Mouse (Mus musculus) kidney, embryonic 16.5 days (tissue): ENCODE data around the gene Psmd3. TPM values are rescaled to one million over a fixed set of nuclear protein-coding genes. Genes with fewer than 3 reads are reported as not detected.

Experiments
- ATAC-seq: fragments of 200-750 bp; cut with Nextera tagmentation; 2 replicates; pipeline ENCODE4 v1.8.0; 2017; ENCODE audit warnings: moderate TSS enrichment; ENCODE audit not compliant: low FRiP score, low TSS enrichment
- H3K27ac ChIP-seq: fragments of 300-500 bp; sonication (generic); 2 replicates; pipeline ENCODE4 v1.5.1; 2014; ENCODE audit warnings: low read length
- H3K27me3 ChIP-seq: fragments of 300-500 bp; sonication (generic); 2 replicates; pipeline ENCODE4 v1.6.1; 2014; ENCODE audit warnings: low read length, control low read depth, mixed read lengths; ENCODE audit not compliant: insufficient read depth
- H3K36me3 ChIP-seq: fragments of 300-500 bp; sonication (generic); 2 replicates; pipeline ENCODE4 v1.6.1; 2014; ENCODE audit warnings: low read length, control low read depth, mixed read lengths; ENCODE audit not compliant: insufficient read depth
- H3K4me1 ChIP-seq: fragments of 300-500 bp; sonication (generic); 2 replicates; pipeline ENCODE4 v1.6.1; 2014; ENCODE audit warnings: low read length, control low read depth, mixed read lengths; ENCODE audit not compliant: insufficient read depth
- H3K4me2 ChIP-seq: fragments of 300-500 bp; sonication (generic); replicated peaks from 2 replicates; pipeline ENCODE4 v1.6.1; 2014; ENCODE audit warnings: low read depth, low read length
- H3K4me3 ChIP-seq: fragments of 300-500 bp; sonication (generic); 2 replicates; pipeline ENCODE4 v1.5.1; 2014; ENCODE audit warnings: mild to moderate bottlenecking, low read length
- H3K9ac ChIP-seq: fragments of 300-500 bp; sonication (generic); replicated peaks from 2 replicates; pipeline ENCODE4 v1.6.1; 2014; ENCODE audit warnings: low read length
- H3K9me3 ChIP-seq: fragments of 300-500 bp; sonication (generic); 2 replicates; pipeline ENCODE4 v1.6.1; 2016; ENCODE audit warnings: low read length, control low read depth
- WGBS: fragments of 180-500 bp; shearing (Covaris S2); extraction: QIAGEN DNeasy Blood & Tissue Kit; methylation state at CpG from one replicate; pipeline ENCODE4 v1.1.7; 2014; 5-methylcytosine and 5-hydroxymethylcytosine counted together
- polyA plus RNA-seq: library from polyadenylated mRNA; unstranded; fragments of >200 nt; fragmentation: Nextera tagmentation; extraction: Ambion mirVana; gene quantifications from 2 replicates; pipeline ENCODE4 v1.2.1, GENCODE M21; 2015

Gene Psmd3
- polyA plus RNA-seq, 1 experiment from 2014 or later = 303 TPM

DNA sequence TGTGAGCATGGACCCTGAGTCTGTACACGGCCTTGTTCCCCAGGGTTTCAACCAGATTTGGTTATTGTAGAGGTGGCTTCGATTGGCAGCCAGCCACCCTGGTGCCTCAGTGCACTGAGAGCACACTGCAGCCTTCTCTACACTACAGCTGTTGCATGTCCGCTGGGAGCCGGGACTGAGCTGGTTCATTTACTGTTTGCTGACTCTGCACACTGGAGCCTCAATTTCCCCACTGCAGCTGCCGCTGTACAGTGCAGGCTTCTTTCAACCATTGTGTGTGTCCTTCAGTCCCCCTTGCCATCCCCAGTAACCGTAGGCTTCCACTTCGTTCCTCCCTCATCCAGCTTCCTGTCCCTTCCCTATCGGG lies 57.7 kb downstream of the Psmd3 start:
- H3K9me3 ChIP-seq = no peaks in the 10 kb centered on the region
- no peak for ATAC-seq
- H3K9ac ChIP-seq = peak overlapping the region; percentile 90
- no peaks in the 10 kb centered on the region for H3K27me3 ChIP-seq
- WGBS = 6% methylated on average over 8 of the region's 8 CpGs
- H3K4me3 ChIP-seq = peak overlapping the region; percentile 90
- peak overlapping the region; percentile 82 for H3K4me2 ChIP-seq
- H3K36me3 ChIP-seq = no peaks in the 10 kb centered on the region
- peaks cover 40% of the 10 kb centered on the region for H3K4me1 ChIP-seq
- peak overlapping the region; percentile 90 for H3K27ac ChIP-seq

DNA sequence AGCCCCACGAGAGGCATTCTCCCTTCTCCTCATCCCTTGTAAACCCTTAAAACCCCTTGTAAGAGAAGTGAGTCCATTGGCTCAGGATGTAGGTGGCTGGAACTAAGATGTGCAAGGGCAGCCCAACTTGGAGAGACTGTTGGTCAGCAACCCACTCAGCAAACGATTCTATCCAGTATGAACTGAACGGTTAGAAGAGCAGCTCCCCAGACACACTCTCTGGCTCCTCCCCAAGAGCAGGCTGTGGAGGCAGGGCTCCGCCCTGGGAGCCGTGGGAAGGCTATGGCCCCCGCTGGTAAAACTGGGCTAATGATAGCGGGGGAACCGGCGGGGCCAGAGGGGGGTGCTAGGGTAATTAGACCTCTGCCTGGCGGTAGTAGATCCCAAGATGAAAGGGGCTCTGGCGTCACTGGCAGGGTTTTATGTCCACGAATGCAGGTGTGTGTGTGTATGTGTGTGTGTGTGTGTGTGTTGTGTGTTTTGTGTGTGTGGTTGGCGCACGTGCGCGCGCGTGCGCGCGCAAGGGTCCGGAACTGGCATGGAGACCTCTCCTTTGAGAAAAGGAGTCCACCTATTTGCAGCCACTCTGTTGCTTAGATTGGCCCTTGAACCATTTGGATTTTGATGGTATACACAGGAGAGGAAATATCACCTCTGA lies 58.2 kb downstream of the Psmd3 start, which contains the start of gene Thra:
Gene Thra (plus strand): TSS at position 246 of the 658 bp plus-strand sequence.
- Histone ChIP-seq H3K4me3 (peak within 1 kb of the TSS; percentile 90), H3K4me2 (peak within 1 kb of the TSS; percentile 82), H3K9ac (peak within 1 kb of the TSS; percentile 90), H3K36me3 (no peaks in the 10 kb centered on the region), H3K27me3 (no peaks in the 10 kb centered on the region), H3K4me1 (peaks cover 45% of the 10 kb centered on the region), H3K9me3 (no peaks in the 10 kb centered on the region), H3K27ac (peak within 1 kb of the TSS; percentile 90)
- peak; percentile 76 for ATAC-seq
- under 1% methylated on average over 22 of the region's 22 CpGs for WGBS

DNA sequence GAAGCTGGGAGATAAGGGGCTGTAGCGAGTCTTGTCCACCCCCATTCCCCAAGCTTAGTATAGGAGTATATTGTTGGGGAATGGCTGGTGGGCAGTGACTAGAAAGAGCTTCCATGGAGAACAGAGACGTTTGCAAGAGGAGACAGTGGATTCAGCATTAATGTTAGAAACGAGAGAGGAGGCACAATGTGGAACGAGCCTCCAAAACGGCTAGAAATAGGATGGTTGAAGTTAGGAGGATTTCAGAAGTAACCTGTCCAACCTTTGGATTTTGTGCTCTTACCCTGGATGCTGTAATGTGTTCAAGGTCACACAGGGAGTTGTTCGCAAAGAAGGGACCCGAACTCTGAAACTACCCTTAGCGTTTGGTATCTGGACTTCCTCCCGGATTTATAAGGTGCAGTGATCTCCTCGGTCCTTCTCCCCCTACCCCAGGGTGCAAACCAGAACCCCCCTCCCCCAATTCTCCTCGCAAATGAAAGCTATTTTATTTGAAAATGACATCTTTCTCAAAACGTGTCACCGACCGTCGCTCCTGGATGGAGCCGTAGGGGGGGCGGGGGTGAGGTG lies 58.8 kb downstream of the Psmd3 start:
- peak overlapping the region; percentile 90 for H3K4me3 ChIP-seq
- no peaks in the 10 kb centered on the region for H3K9me3 ChIP-seq
- H3K4me2 ChIP-seq = peak overlapping the region; percentile 82
- H3K36me3 ChIP-seq = no peaks in the 10 kb centered on the region
- peaks cover 51% of the 10 kb centered on the region for H3K4me1 ChIP-seq
- peak overlapping the region; percentile 90 for H3K27ac ChIP-seq
- no peaks in the 10 kb centered on the region for H3K27me3 ChIP-seq
- no peak for ATAC-seq
- under 1% methylated on average over 17 of the region's 17 CpGs for WGBS
- peak overlapping the region; percentile 90 for H3K9ac ChIP-seq

DNA sequence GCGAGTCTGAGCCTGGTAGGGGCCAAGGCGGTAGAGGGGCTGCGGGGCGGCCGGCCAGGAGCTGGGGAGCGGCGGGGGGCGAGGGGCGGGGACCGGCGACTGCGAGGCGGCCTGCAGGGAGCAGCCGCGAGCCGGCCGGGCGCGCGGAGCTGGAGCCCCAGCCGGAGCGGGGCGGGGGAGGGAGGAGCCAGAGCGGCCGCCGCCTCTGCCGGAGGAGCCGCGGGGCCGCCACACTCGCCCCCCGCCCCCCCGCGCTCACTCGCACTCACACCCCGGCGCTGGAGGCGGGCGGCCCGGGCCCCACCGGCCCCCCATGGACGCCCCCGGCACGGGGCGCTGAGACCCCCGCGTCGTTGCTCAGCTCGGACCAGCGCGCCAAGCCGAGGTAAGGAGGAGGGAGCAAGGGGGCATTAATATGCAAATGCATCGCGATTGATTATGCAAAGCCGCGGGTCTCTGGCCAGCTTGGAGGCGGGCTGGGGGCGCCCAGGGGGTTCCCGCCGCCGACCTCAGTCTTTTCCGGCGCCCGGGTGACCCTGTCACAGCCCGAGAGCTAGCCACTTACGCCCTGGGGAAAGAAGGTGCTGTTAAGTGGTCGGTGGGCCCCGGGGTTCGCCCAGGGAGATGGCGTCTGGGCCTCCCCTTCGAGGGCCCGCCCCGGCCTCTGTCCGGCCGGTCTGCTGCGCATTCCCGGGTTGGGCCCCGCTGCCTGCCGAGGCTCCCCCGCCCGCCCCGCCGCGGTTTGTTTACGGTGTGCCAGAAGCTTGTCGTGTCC lies 59.5 kb downstream of the Psmd3 start:
- Histone ChIP-seq H3K27ac (peak overlapping the region; percentile 92), H3K4me3 (peak overlapping the region; percentile 90), H3K4me2 (peak overlapping the region; percentile 82), H3K36me3 (no peaks in the 10 kb centered on the region), H3K27me3 (no peaks in the 10 kb centered on the region), H3K9ac (peak overlapping the region; percentile 90), H3K9me3 (no peaks in the 10 kb centered on the region), H3K4me1 (peaks cover 58% of the 10 kb centered on the region)
- peak; percentile 75 for ATAC-seq
- WGBS = under 1% methylated on average over 56 of the region's 86 CpGs

DNA sequence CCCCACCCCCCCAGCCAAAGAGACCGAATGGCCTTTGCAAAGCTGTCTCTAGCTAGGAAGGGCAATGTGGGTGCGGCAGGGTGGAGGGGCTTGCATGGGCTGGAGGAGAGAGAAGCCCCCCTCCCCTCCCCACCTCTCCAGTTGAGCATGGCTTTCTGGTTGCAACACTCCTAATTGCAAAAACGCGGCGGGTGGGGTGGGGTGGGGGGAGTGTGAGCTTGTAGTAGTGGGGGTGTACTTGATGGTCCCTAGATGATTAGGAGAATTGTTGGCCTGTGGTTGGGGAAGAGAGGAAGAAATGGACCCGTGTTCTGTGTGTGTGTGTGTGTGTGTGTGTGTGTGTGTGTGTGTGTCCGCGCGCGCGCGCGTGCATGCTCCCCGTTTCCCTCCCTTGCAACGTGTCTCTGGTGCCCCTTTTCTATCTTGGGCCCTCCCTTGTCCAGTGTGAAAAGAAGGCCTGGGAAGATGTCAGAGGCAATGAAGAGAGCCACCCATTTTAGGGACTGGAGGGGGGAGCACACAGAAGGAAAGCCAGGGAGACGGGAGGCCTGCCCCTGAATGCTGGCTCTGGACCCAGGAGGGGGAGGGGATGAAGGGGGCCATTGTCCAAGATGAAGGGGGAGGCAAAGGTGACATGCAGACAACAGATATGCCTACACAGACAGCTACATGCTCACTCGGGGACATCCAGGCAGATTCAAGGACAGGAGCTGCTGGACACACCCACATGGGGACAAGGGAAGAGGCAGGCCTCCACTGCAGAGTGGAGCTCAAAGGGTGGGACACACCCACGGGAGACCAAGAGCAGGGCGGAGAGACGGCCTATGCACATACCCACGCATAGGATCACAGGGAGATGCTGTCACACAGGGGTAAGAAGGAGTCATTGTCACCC lies 60.3 kb downstream of the Psmd3 start:
- Histone ChIP-seq H3K4me1 (peaks cover 65% of the 10 kb centered on the region), H3K4me2 (peak overlapping the region; percentile 82), H3K27ac (peak overlapping the region; percentile 92), H3K9me3 (no peaks in the 10 kb centered on the region), H3K36me3 (no peaks in the 10 kb centered on the region), H3K27me3 (no peaks in the 10 kb centered on the region), H3K9ac (peak overlapping the region; percentile 90), H3K4me3 (peak overlapping the region; percentile 90)
- WGBS = 3% methylated on average over 21 of the region's 21 CpGs
- no peak for ATAC-seq

DNA sequence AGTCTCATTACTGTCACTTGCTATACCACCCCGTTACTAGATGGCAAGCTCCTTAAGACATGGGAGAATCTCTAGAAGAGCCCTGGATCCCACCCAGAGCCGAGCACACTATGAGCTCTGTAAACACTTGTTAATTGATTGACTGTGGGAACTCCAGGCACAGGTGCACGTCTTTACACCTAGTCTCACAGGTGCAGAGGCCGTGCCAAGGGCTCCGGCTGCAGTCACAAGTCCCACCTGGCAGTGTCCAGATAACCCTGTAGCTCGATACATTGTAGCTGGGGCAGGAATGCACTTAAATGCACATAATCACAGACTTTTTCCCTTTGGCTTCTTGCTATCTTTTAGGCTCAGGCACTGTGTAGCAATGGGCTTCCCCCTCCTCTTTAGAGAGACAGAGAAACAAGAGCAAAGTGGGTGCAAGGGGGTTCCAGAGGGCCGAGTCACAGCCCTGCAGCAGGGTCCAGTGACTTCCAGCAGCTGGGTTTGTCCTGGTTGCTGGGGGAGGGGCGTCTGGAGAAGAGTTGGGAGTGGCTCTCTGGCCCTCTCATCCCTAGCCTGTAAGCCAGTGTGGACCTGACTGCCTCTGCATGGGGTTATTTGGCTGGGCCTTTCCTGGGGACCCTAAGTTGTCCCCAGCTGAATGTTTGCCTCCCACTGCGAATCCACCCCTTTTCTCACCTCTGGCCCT lies 61.4 kb downstream of the Psmd3 start:
- H3K27me3 ChIP-seq = no peaks in the 10 kb centered on the region
- ATAC-seq = peak; percentile 17
- H3K36me3 ChIP-seq = no peaks in the 10 kb centered on the region
- peaks cover 76% of the 10 kb centered on the region for H3K4me1 ChIP-seq
- peak overlapping the region; percentile 90 for H3K4me3 ChIP-seq
- peak overlapping the region; percentile 55 for H3K9ac ChIP-seq
- WGBS = 7% methylated on average over 9 of the region's 9 CpGs
- H3K4me2 ChIP-seq = peak overlapping the region; percentile 82
- no peaks in the 10 kb centered on the region for H3K9me3 ChIP-seq
- H3K27ac ChIP-seq = peak overlapping the region; percentile 74

DNA sequence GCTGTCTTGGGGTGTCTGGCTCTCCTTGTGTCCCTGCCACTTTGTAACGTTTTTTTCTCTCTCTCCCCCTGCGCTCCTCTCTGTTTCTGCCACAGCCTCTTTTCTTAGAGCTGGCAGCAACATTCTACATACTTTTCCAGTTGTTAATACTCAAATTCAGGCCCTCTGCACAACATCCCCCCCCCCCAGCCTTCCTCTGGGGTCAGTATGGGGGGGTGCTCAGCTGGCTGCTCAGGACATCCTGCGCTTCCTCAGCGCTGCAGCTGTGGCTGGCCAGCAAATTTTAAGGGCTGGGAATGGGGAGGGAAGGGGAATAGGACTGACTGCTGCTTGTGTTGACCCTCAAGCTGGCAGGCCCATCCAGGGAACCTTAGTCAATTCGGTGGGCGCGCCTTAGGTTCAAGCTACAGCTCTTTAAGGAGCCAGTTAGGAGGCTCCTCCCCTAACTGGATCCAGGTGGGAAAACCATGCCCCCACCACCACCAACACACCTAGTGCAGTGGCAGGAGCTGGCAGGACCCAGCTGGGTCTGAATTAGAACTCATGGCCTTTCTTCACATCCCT lies 62.2 kb downstream of the Psmd3 start:
- Histone ChIP-seq H3K9ac (peak overlapping the region; percentile 55), H3K27ac (peak overlapping the region; percentile 74), H3K9me3 (no peaks in the 10 kb centered on the region), H3K36me3 (no peaks in the 10 kb centered on the region), H3K4me1 (peaks cover 84% of the 10 kb centered on the region), H3K27me3 (no peaks in the 10 kb centered on the region), H3K4me3 (peak overlapping the region; percentile 90), H3K4me2 (peak overlapping the region; percentile 82)
- WGBS = 32% methylated on average over 7 of the region's 7 CpGs
- no peak for ATAC-seq
